Mouse (Mus musculus): Measurements from ENCODE around the gene Slc18a2. TPM values are rescaled to one million over a fixed set of nuclear protein-coding genes. Genes with fewer than 3 reads are reported as not detected.

Slc18a2 gene
- 1 to 10 TPM; 3.3 to 5.3 TPM for polyA plus RNA-seq (2017; shearing (Covaris generic))

DNA sequence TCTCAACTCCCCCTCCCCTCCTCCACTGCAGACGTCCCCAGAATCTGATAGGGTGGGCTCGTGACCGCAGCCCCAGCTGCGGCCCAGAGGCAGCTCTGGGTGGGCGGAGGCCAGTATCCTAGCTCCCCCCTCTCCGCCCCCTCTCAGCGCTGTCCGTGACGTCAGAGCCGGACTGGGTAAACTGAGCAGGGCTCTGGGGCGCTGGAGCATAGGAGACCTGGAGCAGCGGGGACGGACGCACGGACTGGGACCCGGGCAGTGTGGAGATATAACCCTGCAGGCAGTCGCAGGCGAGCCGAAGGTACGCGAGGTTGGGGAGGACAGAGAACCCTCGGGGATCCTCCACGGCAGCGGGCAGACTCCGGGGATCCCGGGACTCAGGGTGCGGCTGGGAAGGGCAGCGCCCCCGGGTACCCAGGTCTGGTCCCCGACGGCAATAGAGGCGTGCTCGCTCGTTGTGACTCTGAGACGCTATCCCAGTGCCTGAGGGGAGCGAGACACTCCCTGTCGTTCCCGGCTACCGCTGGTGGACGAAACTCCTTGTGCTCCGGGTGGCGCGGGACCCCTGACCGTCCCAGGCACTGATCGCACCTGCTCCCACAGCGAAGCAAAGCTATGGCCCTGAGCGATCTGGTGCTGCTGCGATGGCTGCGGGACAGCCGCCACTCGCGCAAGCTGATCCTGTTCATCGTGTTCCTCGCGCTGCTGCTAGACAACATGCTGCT lies at the start of gene Slc18a2:
Gene Slc18a2 (plus strand): TSS at position 179 of the 725 bp plus-strand sequence.

DNA sequence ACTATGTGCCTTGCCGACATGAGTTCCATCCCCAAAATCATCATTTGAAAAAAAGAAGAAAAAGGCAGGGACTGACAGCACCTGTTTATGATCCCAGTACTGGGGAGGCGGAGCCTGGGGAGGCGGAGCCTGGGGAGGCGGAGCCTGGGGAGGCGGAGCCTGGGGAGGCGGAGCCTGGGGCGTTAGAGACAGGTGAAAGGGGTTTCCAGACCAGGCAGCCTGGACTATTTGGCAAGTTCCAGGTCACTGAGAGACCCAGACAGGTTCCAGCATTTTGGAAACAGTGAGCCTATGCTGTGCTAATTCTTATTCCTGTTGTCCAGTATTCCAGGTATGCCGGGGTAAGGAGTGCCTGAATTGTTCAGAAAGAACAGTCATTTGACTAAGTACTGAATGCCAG lies 41.7 kb upstream of the Slc18a2 start, which contains the start of gene Kcnk18:
Gene Kcnk18 (plus strand): TSS at position 224 of the 400 bp plus-strand sequence.

DNA sequence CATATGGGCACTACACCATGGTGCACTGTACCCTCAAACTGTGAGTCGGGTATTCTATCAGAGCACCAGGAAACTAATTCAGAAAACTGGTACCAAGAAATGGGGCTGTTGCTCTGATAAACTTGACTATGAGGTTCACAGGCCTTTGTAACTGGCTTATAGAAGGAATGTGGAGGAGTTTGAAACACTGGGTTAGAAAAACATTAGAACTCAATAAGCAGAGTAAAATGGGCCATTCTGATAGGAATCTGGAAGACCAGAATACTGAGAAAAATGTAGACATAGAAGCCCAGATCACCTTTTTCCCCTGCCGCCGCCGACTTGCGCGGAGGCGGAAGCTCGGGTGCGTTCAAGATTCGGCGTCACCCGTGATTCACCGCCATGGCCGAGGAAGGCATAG lies 61.3 kb downstream of the Slc18a2 start, which contains the start of gene Rps12-ps3:
Gene Rps12-ps3 (plus strand): TSS at position 301 of the 400 bp plus-strand sequence.

Other genes with a start within 250 kb of the Slc18a2 start
- 1 to 10 TPM; 1.1 to 1.2 TPM for gene Shtn1, start 184.8 kb upstream of the Slc18a2 start, polyA plus RNA-seq (2017; shearing (Covaris generic))
- not detected for gene Vax1, start 90.8 kb upstream of the Slc18a2 start, polyA plus RNA-seq (2017; shearing (Covaris generic))
- gene Kcnk18, start 41.7 kb upstream of the Slc18a2 start, polyA plus RNA-seq (2017; shearing (Covaris generic)): not detected
- gene Rps12-ps3, start 61.4 kb downstream of the Slc18a2 start, polyA plus RNA-seq (2017; shearing (Covaris generic)): 100 to 1,000 TPM in 1 of 2 experiments, 10 to 100 TPM in 1; 55.6 to 117 TPM
- 10 to 100 TPM; 20.5 to 23.5 TPM for gene Pdzd8, start 84.9 kb downstream of the Slc18a2 start, polyA plus RNA-seq (2017; shearing (Covaris generic))
- gene Emx2, start 197.5 kb downstream of the Slc18a2 start, polyA plus RNA-seq (2017; shearing (Covaris generic)): not detected